Mouse (Mus musculus): ENCODE data around the gene Cant1. TPM values are rescaled to one million over a fixed set of nuclear protein-coding genes. Genes with fewer than 3 reads are reported as not detected.

The Cant1 gene
- total and polyA plus RNA-seq, 3 experiments: 28.8 to 59.5 (median 35.6) TPM

DNA sequence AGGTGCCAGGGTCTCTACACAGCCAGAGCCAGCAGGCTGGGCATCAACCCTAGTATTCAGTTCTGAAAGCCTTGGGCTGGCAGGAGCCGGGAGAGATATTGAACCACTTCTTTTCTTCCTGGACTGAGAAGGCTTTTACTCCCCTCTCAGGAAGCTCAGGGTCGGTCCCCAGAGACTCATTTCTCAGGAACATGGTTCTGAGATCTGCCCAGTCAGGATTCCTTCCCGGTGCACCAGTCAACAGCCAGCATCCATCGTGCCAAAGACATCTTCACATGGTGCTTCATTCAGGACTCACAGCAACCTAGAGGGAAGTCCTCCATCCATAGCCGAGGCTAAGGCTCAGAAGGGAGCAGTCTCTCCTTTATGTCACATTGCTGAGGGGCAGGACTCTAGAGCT lies 44.4 kb downstream of the Cant1 start:
- DNase-seq: no peak

DNA sequence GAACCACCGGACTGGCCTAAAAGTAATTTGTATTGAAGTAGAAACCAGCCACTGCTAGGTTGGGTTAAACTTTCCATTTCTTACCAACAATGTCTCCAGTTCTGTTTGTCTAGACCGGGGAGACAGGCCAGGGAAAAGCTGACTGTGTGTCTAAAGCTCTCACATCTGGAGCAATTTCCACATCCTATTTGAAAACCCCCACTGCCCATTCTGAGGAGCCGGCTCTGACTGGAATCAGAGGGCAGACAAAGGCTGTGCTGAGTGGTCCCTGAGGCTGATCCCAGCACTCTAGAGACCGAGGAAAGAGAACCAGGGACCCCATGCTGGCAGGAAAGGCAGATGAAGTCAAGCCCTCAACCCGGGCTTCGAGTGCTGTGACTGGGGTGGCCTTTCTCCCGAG lies 46.2 kb downstream of the Cant1 start:
- DNase-seq: no peak

DNA sequence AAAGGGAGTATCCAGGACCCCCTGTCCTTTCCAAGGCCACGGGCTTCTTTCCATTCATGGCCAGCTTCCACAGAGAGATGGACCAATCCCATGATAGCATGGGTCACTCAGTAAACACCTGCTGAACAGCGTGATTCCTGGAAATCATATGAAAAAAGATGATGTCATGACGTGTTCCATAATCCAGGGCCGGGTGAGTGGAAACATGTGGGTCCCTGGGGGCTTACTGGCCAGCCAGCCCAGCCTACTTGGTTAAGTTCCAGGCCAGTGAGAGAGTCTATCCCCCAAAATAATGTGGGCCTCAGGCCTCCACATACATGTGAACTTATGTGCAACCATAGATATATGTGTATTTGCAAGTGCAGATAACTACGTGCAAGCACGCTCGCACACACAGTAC lies 47.0 kb downstream of the Cant1 start:
- DNase-seq: no peak

DNA sequence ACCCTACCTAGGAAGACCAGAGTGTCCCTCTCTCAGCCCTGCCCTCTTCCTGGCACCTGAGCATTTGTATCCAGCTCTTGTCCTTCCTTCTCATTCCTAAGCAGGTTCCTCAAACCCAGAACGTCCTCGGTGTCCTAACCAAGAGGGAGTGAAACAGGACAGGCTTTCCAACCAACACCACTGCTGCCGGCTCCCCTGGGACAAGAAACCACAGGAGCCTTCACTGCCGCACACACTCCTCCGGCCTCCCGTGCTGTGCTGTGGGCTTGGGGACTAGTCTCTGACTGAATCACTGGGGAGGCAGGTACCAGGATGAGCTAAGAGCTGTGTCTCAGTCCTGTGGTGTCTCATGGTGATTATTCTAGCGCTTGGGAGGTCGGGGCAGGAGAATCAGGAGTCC lies 49.2 kb downstream of the Cant1 start:
- no peak for DNase-seq

DNA sequence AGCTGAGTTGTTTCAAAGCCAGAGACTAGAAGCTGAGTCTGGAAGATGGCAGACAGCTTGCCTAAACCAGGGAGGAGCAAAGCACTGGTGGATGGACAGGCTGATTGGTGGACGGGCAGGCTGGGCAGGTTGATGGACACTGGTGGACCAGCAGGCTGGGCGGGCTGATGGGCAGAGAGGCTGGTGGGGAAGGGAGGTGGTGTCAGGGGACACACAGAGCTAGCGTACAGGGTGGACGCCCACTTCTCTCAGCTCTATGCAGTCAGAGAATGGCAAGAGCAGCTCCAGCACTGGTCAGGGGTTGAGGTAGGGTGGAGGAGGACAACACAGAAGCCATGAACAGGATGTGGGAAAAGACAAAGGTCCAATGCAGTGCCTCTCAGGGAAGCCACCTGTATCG lies 49.6 kb downstream of the Cant1 start:
- DNase-seq: no peak

DNA sequence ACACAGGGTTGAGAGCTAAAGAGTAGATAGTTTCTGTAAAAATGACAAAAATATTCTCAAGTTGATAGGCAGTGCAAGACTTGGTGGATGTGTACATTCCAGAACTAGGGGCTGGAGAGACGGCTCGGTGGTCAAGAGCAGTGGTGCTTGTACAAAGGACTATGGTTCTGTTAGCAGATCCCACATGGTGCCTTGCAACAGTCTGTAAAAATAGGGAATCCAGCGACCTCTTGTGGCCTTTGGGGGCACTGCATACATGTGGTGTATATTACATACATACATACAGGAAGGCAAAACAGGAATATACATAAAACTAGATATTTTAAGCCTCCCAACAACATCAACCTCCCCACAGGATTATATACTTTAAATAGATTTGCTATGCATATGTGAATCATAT lies 50.6 kb downstream of the Cant1 start:
- DNase-seq: no peak

DNA sequence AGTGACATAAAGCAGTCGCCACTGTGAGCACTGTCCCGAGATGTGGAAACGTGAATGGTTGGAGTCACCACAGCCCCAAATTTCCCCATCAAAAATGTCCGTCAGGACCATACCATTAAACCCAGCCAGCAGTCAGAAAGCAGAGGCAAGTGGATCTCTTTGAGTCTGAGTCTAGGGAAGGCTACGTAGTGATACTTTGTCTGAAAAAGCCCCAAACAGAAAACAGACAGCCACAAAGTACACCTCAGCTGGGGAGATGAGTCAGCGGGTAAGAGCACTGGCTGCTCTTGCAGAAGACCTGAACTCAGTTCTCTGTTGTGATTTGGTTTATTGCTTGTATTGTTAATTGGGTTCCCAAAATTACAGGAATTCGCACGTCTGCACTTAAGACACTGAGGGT lies 52.3 kb downstream of the Cant1 start:
- DNase-seq: no peak

DNA sequence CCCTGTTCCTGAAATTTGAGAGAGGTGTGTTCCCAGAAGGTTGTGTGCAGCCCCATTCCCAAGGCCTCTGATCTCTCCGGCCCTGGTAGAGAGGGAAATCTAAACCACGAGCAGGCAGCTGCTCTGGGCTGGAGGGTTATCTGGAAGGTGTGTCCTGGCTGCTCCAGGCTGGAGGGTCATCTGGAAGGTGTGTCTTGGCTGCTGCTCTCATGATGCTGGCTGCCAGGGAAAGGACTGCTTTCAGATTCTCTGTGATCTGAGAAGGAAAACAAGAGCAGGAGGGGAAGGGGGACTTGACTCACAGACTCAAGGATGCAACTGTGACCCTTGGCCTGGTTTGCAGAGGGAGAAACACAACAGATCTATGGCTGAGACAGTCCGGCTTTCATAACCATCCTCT lies 52.8 kb downstream of the Cant1 start:
- no peak for DNase-seq

DNA sequence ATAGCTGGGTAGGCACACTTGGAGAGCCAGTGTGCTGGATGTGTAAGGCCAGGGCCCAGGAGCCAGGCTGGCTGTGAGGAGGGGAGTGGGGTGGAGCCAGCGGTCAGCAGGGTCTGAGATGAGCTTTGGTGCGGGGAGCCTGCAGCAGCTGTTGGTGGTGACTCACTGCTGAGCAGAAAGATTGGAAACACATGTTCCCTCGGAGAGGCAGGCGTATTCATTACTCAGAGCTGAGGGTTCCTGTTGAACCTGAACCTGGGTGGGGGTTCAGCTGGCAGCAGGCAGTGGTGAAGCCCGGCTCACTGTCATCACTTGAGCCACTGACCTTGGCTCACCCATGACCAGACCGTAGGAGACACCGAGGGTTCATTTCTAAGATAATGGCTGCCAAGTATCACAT lies 53.7 kb downstream of the Cant1 start:
- peak; percentile 36 for DNase-seq

DNA sequence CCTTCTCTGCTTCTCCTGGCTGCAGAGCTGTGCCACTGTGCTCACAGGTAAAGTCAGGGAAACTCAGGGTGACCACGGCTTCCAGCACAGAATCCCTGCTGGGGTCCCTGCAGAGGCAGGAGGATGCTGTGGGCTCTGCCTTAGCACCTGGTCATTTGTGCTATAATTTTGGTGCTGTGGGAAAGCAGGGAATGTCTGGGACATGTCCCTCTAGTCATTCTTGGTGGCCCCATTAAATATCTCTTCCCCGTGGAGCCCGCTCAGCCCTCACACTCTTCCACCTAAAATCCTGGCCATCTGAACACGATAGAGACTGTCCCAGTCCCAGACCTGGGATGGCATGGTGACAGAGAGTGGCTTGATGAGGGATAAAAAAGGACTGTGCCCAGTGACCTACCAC lies 54.9 kb downstream of the Cant1 start:
- no peak for DNase-seq

DNA sequence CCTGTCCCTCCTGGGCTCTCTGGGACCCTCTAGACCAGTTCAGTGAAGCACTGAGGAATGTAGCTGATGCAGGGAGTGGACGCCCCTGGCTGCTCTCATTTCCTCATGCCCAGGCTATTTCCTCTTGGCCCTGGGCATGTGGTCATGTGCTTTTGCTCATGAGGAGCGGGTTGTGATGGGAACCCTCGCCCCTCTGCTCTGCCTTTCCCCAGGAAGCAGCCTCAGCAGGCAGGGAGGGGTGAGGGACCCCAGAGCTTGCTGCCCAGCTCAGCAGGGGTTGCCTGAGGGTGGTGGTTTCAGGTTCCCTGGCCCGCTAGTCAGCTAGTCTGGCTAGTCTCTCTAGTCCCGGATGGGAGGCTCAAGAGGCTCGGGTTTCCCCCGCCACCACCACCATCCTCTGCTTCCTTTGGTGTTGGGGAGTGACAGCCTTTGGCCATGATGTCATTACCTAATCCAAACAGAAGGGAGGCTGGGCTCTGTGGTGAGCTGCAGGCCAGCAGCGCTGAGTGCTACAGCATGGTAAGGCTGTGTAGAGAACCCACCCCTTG lies 55.8 kb downstream of the Cant1 start:
- peak; percentile 53 for DNase-seq

DNA sequence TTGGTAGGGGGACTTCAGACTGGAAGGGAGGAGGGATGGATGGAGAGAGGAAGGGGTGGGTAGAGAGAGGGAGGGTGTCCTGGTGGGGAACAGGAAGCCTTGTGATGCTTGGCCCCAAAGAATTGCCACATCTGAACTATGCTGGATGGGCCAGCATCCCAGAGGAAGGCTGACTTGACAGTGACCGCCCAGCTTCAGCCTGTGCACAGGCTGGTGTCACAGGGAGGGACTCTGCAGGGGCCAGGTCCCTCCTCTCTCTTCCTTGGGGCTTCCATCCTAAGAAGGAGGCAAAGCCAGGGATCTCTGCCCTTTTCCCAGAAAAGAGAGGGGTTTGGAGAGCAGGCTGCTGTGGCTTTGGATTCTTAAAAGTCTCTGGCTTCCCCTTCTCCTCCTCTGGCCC lies 56.4 kb downstream of the Cant1 start:
- DNase-seq: no peak

DNA sequence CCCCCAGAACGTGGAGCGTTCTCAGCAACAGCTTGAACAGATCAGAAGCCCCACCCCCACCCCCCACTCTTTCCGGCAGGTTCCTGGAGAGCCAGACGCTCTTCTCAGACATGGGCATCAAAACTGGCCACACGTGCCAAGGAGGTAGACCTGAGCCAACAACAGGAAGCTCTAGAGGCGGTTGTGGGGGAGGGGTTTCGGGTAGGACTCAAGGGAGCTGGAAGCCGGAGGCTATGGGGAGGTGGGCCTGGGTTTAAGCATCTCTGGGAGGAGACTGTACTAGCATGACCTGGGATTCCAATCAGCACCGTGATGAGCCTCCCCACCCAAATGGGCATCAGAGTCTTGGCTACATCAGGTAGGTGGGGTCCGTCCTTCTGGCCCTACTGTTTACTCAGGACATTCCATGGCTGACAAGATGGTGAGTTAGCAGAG lies 58.0 kb downstream of the Cant1 start:
- DNase-seq: no peak

DNA sequence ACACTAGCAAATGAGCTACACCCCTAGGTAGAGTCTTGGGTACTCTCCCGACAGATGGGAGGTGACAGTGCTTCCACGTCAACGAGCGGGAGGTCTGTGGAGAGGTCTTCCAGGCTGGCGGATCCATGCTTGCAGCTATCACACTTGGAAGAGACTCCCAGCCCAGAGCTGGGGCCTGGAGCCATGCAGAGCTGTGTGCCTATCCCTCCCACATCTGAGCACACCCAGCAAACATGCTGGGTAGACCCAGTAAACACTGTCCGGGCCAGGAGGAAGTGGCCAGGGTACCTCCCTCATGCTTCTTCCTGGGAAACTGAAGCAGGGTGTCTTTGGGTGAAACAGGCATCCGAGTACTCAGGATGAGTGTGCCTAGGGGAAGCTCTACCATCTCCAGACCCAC lies 58.4 kb downstream of the Cant1 start:
- no peak for DNase-seq

Other genes starting within 250 kb of the Cant1 start
- 10 to 100 TPM; 28.9 to 34.0 TPM for gene Cyth1, start 170.5 kb downstream of the Cant1 start, total RNA-seq (2021)
- gene Cyth1, start 170.5 kb downstream of the Cant1 start, polyA plus RNA-seq (2012; rRNA removed): 13.8 and 16.1 TPM in 2 replicates
- 10 to 100 TPM; 18.7 to 26.2 TPM for gene Usp36, start 128.8 kb downstream of the Cant1 start, total RNA-seq (2021)
- gene Usp36, start 128.8 kb downstream of the Cant1 start, polyA plus RNA-seq (2012; rRNA removed): 21.4 and 22.4 TPM in 2 replicates
- gene Cep295nl, start 76.6 kb downstream of the Cant1 start, total RNA-seq (2021): under 1 TPM; 0.46 to 0.93 TPM
- gene Cep295nl, start 76.6 kb downstream of the Cant1 start, polyA plus RNA-seq (2012; rRNA removed): 0.12 TPM in 1 of 2 replicates, not detected in the other
- 100 to 1,000 TPM in 1 of 2 experiments, 10 to 100 TPM in 1; 89.7 to 198 TPM for gene Timp2, start 63.3 kb downstream of the Cant1 start, total RNA-seq (2021)
- 79.4 and 126 TPM in 2 replicates for gene Timp2, start 63.3 kb downstream of the Cant1 start, polyA plus RNA-seq (2012; rRNA removed)
- gene Lgals3bp, start 17.0 kb downstream of the Cant1 start, total RNA-seq (2021): 100 to 1,000 TPM in 1 of 2 experiments, 10 to 100 TPM in 1; 92.7 to 160 TPM
- gene Lgals3bp, start 17.0 kb downstream of the Cant1 start, polyA plus RNA-seq (2012; rRNA removed): 336 and 430 TPM in 2 replicates
- 10 to 100 TPM; 14.8 to 24.8 TPM for gene C1qtnf1, start 9.1 kb upstream of the Cant1 start, total RNA-seq (2021)
- 14.6 and 17.9 TPM in 2 replicates for gene C1qtnf1, start 9.1 kb upstream of the Cant1 start, polyA plus RNA-seq (2012; rRNA removed)
- gene Engase, start 57.7 kb upstream of the Cant1 start, total RNA-seq (2021): 10 to 100 TPM; 10.1 to 17.1 TPM
- gene Engase, start 57.7 kb upstream of the Cant1 start, polyA plus RNA-seq (2012; rRNA removed): 26.4 and 40.6 TPM in 2 replicates

Data from adrenal gland, adult 2 months (tissue).